Mouse (Mus musculus): ENCODE measurements around the gene Zbtb16. TPM values are rescaled to one million over a fixed set of nuclear protein-coding genes. Genes with fewer than 3 reads are reported as not detected.

Zbtb16 gene
- total and polyA plus RNA-seq, 3 experiments, result 0.34 to 3.0 (median 0.90) TPM

DNA sequence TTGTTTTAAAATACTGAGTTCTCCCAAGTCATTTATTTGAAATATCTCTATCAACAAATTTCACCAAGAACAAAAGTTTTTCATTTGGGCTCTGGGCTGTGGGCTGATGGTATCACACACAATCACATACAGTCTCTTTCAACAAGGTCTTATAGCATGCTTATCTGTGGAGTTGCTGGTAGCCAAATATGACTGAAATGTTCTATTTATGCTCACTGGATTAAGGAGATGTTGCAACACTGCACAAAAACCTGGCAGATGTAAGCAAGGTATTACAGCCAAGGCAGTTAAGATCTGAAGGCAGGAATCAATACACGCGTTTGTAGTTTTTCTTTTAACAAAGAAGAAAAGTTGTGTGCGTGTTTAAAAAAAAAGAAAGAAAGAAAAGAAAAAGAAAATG is 84.1 kb downstream of the Zbtb16 start:
- in situ Hi-C loops (cut with MboI; ENCODE audit: low pct_ligation_motif_present, low pct_unique_long_range_greater_than_20kb, low sequenced_read_pairs), result no loop called here

DNA sequence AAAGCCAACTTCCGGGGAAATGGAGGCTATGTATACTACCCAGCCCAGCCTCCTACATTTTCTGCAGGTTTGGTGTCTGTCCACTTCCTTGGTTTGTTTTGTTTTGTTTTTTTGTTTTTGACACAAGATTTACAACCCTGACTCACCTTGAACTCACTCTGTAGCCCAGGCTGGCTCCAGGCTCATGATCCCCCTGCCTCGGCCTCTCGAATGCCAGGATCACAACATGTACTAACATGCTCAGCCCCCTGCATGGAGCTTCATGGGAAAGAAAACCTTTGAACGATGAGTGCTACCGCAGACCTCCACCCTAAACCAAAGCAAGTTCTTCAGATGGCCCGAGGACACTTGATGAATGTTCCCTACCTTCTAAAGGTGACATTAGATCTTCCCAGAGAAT is 86.4 kb downstream of the Zbtb16 start:
- Histone ChIP-seq H3K9me3 (replicated peaks; ENCODE audit: low read length) (no peaks in the 10 kb centered on the region), H3K27me3 (replicated peaks) (no peaks in the 10 kb centered on the region), H3K79me2 (replicated peaks; ENCODE audit: control insufficient read depth, extremely low read depth, insufficient read depth, poor library complexity, severe bottlenecking) (no peaks in the 10 kb centered on the region), H3K27ac (ENCODE audit: insufficient read depth, low read depth) (no peak overlapping the region), H3K9ac (ENCODE audit: insufficient read depth, low read depth) (no peak overlapping the region), H3K4me2 (ENCODE audit: insufficient read depth, low read depth, poor library complexity, severe bottlenecking) (no peak overlapping the region), H3K4me1 (ENCODE audit: control insufficient read depth in 1 of 2, insufficient read depth in 2 of 2) (0 out of 4 replicates have a peak, but pooled peaks cover 0 to 3% of the 10 kb centered on the region in 2 experiments), H3K4me3 (replicated peaks in 1 of 3; ENCODE audit: low read depth in 2 of 3, low read length in 2 of 3, poor library complexity in 1 of 3) (no peak overlapping the region), H3K36me3 (replicated peaks in 1 of 2; ENCODE audit: control insufficient read depth in 1 of 2, insufficient read depth in 1 of 2, low read length in 1 of 2) (peaks cover 0 to 2% of the 10 kb centered on the region in 2 experiments)
- dilution Hi-C loops (cut with MboI; ENCODE audit: extremely low pct_ligation_motif_present, extremely low pct_unique_long_range_greater_than_20kb, low sequenced_read_pairs), result no loop called here
- TF ChIP-seq ETS1 (conservative IDR thresholded peaks at IDR 0.05; ENCODE audit: low read depth, low read length), result no peak
- TF ChIP-seq CHD2 (IDR thresholded peaks at IDR 0.05; ENCODE audit: low read length), result no peak
- TF ChIP-seq ZKSCAN1 (IDR thresholded peaks at IDR 0.05; ENCODE audit: borderline replicate concordance, low read depth, low read length), result no peak
- no peak for TF ChIP-seq MYC (IDR thresholded peaks at IDR 0.05; ENCODE audit: low read depth, low read length)
- TF ChIP-seq IRF4 (IDR thresholded peaks at IDR 0.05; ENCODE audit: low read depth, low read length), result no peak
- TF ChIP-seq POLR2A (IDR thresholded peaks at IDR 0.05; ENCODE audit: low read depth, low read length), result no peak
- TF ChIP-seq SMC3 (IDR thresholded peaks at IDR 0.05; ENCODE audit: low read depth, low read length), result no peak
- no peak for TF ChIP-seq MEF2A (IDR thresholded peaks at IDR 0.05; ENCODE audit: borderline replicate concordance, low read depth, low read length)
- no peak for TF ChIP-seq USF2 (conservative IDR thresholded peaks at IDR 0.05; ENCODE audit: low read depth, low read length)
- no peak for TF ChIP-seq ZNF384 (IDR thresholded peaks at IDR 0.05; ENCODE audit: low read depth, low read length)
- no peak for TF ChIP-seq TBP (conservative IDR thresholded peaks at IDR 0.05; ENCODE audit: low read depth, low read length)
- TF ChIP-seq ZC3H11A (IDR thresholded peaks at IDR 0.05; ENCODE audit: low read depth, low read length), result no peak
- DNase-seq (ENCODE audit: extremely low read depth), result no peak
- in situ Hi-C loops (cut with MboI; ENCODE audit: low pct_ligation_motif_present, low pct_unique_long_range_greater_than_20kb, low sequenced_read_pairs), result no loop called here

More for the DNA sequence above, 84.1 kb downstream of the Zbtb16 start:
- Histone ChIP-seq H3K9me3 (replicated peaks; ENCODE audit: low read length) (no peaks in the 10 kb centered on the region), H3K4me1 (ENCODE audit: control insufficient read depth in 1 of 2, insufficient read depth in 2 of 2) (peaks cover 0 to 5% of the 10 kb centered on the region in 2 experiments; a peak in 1 of 4 replicates), H3K27ac (ENCODE audit: insufficient read depth, low read depth) (no peak overlapping the region), H3K27me3 (replicated peaks) (no peaks in the 10 kb centered on the region), H3K36me3 (replicated peaks in 1 of 2; ENCODE audit: control insufficient read depth in 1 of 2, insufficient read depth in 1 of 2, low read length in 1 of 2) (peaks cover 0 to 2% of the 10 kb centered on the region in 2 experiments), H3K4me2 (ENCODE audit: insufficient read depth, low read depth, poor library complexity, severe bottlenecking) (no peak overlapping the region), H3K9ac (ENCODE audit: insufficient read depth, low read depth) (no peak overlapping the region), H3K4me3 (replicated peaks in 1 of 3; ENCODE audit: low read depth in 2 of 3, low read length in 2 of 3, poor library complexity in 1 of 3) (no peak overlapping the region), H3K79me2 (replicated peaks; ENCODE audit: control insufficient read depth, extremely low read depth, insufficient read depth, poor library complexity, severe bottlenecking) (no peaks in the 10 kb centered on the region)
- no peak for DNase-seq (ENCODE audit: extremely low read depth)
- dilution Hi-C loops (cut with MboI; ENCODE audit: extremely low pct_ligation_motif_present, extremely low pct_unique_long_range_greater_than_20kb, low sequenced_read_pairs), result no loop called here
- TF ChIP-seq TCF12 (IDR thresholded peaks at IDR 0.05; ENCODE audit: low read depth, low read length) (no peak), MAFK (IDR thresholded peaks at IDR 0.05; ENCODE audit: insufficient replicate concordance, low read length) (no peak), MXI1 (IDR thresholded peaks at IDR 0.05; ENCODE audit: low read depth, low read length) (no peak), UBTF (IDR thresholded peaks at IDR 0.05; ENCODE audit: low read depth, low read length) (no peak), NELFE (IDR thresholded peaks at IDR 0.05; ENCODE audit: low read depth, low read length) (no peak), ZC3H11A (IDR thresholded peaks at IDR 0.05; ENCODE audit: low read depth, low read length) (no peak), EP300 (IDR thresholded peaks at IDR 0.05; ENCODE audit: low read length) (no peak), RCOR1 (conservative IDR thresholded peaks at IDR 0.05; ENCODE audit: low read depth, low read length) (no peak), USF1 (IDR thresholded peaks at IDR 0.05; ENCODE audit: low read depth, low read length) (no peak), ZNF384 (IDR thresholded peaks at IDR 0.05; ENCODE audit: low read depth, low read length) (no peak), MEF2A (IDR thresholded peaks at IDR 0.05; ENCODE audit: borderline replicate concordance, low read depth, low read length) (no peak), KAT2A (IDR thresholded peaks at IDR 0.05; ENCODE audit: insufficient replicate concordance, low read length) (no peak), ETS1 (conservative IDR thresholded peaks at IDR 0.05; ENCODE audit: low read depth, low read length) (no peak), HCFC1 (IDR thresholded peaks at IDR 0.05; ENCODE audit: low read depth, low read length) (no peak), ELF1 (IDR thresholded peaks at IDR 0.05; ENCODE audit: low read depth, low read length) (no peak), SIN3A (IDR thresholded peaks at IDR 0.05; ENCODE audit: low read length) (no peak), USF2 (conservative IDR thresholded peaks at IDR 0.05; ENCODE audit: low read depth, low read length) (no peak), PAX5 (IDR thresholded peaks at IDR 0.05; ENCODE audit: low read length) (no peak), JUND (conservative IDR thresholded peaks at IDR 0.05; ENCODE audit: low read depth, low read length) (no peak)
